Mouse (Mus musculus) layer of hippocampus, adult 2 months (tissue): ENCODE measurements around the gene Tmem14a. TPM values are rescaled to one million over a fixed set of nuclear protein-coding genes. Genes with fewer than 3 reads are reported as not detected.

ENCODE experiments used
- DNase-seq, 2 experiments: peaks; one replicate each; pipeline ENCODE4 v3.0.0; 2022; ENCODE audit warnings: low spot score in 2 of 2
- H3K27ac ChIP-seq: fragments of 200-600 bp; 2 replicates; pipeline ENCODE4 v1.8.1; 2022
- H3K4me3 ChIP-seq: fragments of 200-600 bp; 2 replicates; pipeline ENCODE4 v1.8.1; 2022; ENCODE audit warnings: mild to moderate bottlenecking
- CTCF ChIP-seq: fragments of 200-600 bp; conservative IDR thresholded peaks from 2 replicates; pipeline ENCODE4 v1.8.1; 2022; ENCODE audit warnings: antibody characterized with exemption, mild to moderate bottlenecking, moderate library complexity
- total RNA-seq, 2 experiments: library from RNA; stranded (reverse); gene quantifications; 2 replicates each; pipeline ENCODE4 v1.2.3; 2021

Gene Tmem14a
- total RNA-seq, 2 experiments from 2014 or later: 21.9 to 28.9 TPM

DNA sequence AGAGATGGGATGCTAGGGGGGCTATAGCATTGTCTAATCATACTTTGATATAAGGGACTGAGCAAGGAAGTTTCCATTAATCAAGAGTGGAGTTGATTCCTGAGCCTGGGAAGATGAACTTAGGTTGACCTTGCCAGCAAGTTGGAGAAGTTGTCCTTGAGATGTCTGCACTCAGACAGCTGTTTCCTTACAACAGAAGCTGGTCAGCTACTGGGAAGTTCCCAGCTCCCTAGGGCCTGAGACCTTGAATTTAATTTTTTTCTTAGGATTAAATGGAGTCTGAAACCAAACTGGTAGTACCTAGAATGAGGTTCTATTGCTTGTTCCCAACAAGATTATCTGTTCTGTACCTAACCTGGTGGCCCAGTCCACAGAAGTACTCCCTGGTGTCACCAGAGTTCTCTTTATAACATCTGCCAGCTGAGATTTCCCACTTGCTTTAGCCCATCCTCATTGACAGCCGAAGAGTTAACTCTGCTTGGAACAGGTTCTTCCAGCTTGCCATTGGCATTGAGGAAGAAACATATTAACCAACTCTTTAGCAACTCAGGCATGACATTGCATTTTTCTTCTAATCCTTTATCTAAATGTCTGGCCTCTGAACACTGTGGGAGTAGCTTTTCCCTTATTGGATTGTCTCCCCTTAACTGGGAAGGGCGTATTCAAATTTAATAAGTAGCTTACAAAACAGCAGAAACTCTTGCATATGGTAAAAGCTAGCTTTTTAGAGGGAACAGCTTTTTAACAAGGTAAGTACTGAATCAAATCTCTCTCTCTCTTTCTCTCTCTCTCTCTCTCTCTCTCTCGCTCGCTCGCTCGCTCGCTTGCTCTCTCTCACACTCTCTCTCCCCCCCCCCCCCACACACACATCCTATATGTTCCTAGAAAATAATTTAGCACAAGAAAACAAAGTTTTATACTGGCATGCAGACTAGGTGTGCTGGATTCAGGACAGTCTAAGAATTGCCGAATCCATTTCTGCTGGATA, 21.8 kb downstream of the Tmem14a start, which contains the start of gene Gsta3:
Gene Gsta3, plus strand, starts transcription at position 679 of the 988 bp plus-strand sequence.
- no peak within 1 kb of the TSS for H3K27ac ChIP-seq
- no peak within 1 kb of the TSS for H3K4me3 ChIP-seq
- no peak for DNase-seq
- TF ChIP-seq CTCF: no peak

DNA sequence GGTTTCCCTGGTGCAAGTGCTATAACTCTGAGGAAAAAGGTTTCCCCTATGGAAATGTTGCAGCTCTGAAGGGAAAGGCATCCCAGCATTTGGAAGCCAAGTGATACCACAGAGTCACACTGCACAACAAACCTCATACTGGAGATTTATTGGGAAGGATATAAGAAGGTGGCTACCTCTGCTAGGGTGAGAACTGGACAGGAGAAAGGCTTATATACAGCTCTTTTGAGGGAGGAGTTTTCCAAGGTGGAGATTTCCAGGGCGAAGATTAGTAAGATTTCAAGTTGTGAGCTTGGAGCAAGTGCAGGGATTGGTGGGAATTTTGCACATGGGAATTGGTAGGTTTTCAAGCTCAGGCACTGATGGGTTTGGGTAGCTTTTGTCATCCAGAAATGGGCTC, 22.7 kb downstream of the Tmem14a start:
- no peak for DNase-seq

DNA sequence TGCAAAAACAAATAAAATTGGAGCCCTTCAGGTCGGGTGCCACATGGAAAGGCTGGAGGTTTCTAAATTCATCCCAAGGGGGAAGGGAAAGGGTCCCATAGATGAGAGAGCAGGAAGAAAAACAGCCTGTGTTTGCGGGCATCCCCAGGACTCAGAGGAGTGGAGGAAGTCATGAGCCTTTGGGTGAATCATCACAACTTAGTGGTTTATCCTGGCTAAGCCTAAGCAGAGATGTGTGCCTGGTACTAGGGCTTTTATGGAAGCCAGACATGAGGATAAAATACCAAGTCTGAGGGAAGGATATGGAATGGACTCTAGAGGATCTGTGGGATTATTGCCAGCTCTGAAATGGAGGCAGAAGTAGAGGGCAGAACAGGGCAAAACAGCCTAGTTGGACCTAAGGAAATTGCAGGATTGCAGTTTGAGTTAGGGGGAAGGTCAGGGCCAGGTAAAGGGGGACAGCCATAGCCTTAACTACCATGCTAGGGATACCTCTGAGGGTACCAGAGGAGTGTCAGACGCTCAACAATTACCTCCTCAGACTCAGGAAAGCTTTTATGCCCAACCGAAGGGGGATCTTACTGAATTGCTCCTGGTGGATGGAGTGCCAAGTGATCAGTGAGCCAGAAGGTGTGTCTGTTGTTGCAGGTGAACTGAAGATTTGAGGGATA, 26.1 kb downstream of the Tmem14a start:
- DNase-seq: no peak
- no peak for TF ChIP-seq CTCF
- H3K27ac ChIP-seq: no peak overlapping the region
- no peak overlapping the region for H3K4me3 ChIP-seq

More for the DNA sequence above, 22.7 kb downstream of the Tmem14a start:
- H3K4me3 ChIP-seq: no peak overlapping the region
- TF ChIP-seq CTCF: no peak
- H3K27ac ChIP-seq: no peak overlapping the region

DNA sequence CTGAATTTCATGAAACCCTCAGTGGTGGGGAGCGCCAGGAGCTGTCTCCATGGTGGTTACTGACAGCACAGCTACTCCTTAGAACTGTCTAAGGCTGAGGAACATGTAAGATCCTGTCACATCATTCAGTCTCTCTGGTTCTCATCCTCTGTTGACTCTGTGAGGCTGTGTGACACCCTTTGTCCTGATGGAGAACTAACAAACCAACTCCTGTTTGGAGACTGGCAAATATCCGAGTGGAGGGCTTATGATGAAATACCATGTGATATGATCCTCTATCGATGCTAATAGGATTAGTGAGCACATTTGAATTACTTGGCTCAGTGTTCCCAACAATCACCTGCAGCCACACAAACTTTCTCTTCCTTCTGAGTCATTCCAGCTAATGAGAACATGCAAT, 27.8 kb downstream of the Tmem14a start:
- no peak for DNase-seq
- Histone ChIP-seq H3K4me3 (no peak overlapping the region), H3K27ac (no peak overlapping the region)
- TF ChIP-seq CTCF: no peak

DNA sequence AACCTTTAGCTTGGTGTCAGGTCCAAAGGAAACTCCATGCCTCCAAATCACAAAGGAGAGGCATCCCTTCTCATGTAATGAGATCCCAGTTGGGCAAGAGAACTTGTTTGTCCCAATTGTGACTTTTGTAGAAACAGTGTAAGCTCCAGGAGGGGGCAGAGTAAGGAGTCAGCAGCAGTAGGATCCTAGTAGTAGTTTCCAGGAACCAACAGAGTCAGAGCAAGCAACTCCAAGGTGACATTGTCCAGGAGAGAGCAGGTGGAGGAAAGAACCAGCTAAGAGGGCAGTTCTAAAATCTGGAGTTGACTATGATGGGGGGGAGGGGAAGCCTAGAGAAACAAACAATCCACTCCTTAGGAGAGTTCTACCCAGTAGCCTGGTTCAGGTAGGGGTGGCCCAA, 29.5 kb downstream of the Tmem14a start:
- H3K4me3 ChIP-seq: no peak overlapping the region
- H3K27ac ChIP-seq: no peak overlapping the region
- no peak for TF ChIP-seq CTCF
- DNase-seq: no peak

DNA sequence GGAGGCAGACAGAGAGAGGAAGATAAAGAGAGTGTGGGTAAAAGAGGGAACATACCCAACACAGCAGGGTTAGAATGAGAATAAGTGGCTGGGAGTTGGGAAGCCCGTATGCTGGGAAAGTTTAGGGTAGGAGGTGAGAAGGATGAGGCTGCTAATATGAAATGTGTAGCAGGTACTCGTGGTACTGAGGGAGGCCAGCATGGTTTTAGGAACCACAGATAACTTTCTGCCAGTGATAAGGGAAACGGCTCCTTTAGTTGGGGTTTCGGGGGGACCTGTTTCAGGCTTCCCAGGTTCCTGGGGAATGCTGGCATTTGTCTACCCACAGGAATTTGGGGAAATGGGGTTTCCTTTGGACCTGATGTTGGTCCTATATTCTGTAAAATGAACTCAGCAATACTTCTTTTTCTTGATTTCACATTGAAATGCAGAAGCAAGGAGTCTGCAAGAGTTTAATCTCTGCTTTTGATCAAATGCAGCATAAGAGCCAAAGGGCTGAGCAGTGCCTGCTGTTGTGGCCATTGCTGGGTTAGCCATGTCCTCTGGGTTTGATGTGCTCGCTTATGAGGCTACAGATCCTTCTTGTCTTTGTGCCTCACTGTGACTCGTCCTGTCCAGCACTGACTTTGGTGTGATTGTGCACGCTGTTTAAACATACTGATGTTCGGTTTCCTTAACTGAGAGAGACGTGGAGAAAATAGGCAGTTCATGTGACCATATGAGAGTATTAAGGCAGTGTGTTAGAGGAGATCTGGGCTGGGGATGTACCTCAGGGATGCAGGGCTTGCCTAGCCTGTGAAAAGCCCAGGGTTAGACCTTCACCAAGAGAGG, 30.4 kb downstream of the Tmem14a start:
- DNase-seq: no peak
- no peak for TF ChIP-seq CTCF
- H3K4me3 ChIP-seq: no peak overlapping the region
- no peak overlapping the region for H3K27ac ChIP-seq

DNA sequence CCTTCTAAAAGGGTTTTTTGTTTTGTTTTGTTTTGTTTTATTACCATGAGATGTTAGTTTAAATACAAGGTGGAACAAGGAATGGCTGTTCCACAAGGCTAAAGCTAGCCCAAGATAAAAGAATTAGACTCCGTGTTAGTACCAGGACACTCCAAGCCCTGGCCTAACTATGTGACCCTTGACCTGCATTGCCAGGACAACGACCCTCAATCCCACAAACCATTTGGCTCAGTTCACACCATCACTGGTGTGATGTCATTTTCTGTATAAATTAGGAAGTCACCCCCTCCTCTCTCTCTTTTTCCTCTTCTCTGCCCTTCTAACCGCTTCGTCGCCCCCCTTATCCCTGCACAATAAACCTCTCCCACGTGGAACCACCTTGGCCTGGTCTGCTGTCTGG, 33.3 kb downstream of the Tmem14a start:
- TF ChIP-seq CTCF: no peak
- H3K4me3 ChIP-seq: no peak overlapping the region
- H3K27ac ChIP-seq: no peak overlapping the region
- no peak for DNase-seq

DNA sequence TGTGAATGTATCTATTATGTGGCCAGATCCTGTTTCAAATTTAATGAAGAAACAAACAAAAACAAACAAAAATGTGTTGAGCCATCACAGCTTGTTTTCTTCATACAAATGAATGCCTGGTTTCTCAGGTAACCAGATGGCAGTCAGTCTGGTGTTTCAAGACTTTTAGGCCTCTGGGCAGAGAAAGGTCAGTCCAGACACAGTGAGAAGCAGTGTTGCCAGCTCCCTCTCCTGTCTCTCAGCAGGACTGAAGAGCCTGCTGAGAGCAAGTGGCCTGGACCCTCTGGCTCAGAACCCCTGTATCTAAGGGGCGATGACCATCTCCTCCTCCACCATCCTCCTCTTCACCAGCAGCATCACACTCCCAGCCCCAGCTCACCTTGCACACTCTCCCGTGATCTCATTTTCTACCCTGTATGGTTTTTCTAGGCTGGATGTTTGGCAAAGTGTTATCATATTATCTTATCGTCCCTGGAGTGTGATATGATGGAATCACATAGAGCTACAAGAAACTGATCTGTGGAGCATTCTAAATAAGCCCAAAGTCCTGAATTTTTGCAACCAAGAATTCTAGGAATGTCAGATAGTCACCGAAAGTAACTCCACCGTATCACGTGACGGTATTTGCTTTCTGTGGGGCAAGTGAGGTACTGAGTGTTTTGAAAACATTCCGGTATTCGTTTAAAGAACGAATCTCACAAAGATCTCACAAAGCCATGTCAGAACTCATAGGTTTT, 34.4 kb downstream of the Tmem14a start:
- DNase-seq: no peak
- TF ChIP-seq CTCF: no peak
- no peak overlapping the region for H3K27ac ChIP-seq
- no peak overlapping the region for H3K4me3 ChIP-seq

DNA sequence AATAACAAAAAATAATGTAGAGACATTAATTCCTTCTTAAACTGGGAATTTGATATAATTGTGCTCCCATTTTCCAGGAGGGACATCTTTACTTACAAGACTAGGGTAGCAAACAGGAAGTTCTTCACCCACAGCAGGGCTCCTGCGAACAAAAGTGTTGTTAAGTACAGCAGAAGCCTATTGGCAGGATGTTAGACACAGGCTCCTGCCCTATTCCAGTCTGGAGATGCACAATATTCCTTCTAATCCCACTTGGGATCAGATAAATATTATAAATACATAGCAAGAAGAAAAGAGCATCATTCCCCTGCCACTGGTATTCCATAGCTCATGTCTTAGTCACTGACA, 34.9 kb downstream of the Tmem14a start:
- no peak overlapping the region for H3K4me3 ChIP-seq
- no peak overlapping the region for H3K27ac ChIP-seq
- DNase-seq: no peak
- no peak for TF ChIP-seq CTCF

DNA sequence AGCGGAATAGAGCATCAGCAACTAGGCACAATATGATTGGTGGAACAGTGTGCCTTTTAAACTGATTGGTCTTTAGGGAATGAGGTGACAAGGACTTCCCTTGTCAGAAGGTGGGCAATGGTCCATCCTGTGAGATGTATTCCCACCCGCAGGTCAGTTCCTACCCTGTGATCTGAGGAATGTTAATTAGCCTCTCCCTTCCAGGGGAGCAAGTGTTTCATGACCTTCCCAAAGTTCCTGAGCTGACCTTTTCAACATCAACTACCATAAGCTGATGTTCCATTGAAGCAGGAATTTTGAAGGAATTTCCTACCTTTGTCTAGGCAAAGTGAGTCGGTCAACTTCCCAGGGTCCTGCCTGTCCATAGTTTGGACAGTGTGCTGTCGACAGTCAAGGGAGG, 35.5 kb downstream of the Tmem14a start:
- no peak for DNase-seq
- Histone ChIP-seq H3K27ac (no peak overlapping the region), H3K4me3 (no peak overlapping the region)
- TF ChIP-seq CTCF: no peak

DNA sequence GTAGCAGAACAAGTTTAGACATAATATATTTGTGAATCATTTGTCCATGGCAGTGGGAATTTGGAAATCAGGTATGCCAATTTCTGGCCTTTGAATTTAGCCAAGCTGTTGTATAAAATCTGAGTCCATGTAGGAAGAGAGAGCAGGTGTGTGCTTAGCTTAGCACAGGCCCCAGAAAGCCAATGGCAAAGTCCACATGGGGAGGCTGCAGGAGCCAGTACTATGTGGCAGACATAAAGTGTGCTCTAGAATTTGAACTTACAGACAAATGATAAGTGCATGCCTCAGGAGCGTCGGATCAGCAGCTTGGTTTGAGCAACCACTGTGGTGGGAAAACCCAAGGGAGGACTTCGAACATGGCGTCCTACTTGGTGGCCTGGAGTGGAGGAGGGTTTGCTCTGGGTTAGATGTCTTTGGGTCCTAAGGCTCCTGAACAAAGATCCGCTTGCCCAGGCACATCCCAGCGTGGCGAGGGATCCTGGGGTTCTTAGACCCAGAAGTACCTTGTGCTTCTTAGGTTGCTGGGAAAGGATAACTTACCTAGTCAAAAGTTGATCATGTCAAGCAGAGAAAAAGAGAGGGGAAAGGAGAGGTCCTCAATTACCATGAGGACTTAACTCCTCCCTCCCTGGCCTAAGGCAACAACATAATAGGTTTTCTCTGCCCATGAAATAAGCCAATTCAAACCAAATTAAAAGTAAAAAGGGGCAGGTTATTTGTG, 37.4 kb downstream of the Tmem14a start:
- Histone ChIP-seq H3K4me3 (no peak overlapping the region), H3K27ac (no peak overlapping the region)
- TF ChIP-seq CTCF: no peak
- no peak for DNase-seq

DNA sequence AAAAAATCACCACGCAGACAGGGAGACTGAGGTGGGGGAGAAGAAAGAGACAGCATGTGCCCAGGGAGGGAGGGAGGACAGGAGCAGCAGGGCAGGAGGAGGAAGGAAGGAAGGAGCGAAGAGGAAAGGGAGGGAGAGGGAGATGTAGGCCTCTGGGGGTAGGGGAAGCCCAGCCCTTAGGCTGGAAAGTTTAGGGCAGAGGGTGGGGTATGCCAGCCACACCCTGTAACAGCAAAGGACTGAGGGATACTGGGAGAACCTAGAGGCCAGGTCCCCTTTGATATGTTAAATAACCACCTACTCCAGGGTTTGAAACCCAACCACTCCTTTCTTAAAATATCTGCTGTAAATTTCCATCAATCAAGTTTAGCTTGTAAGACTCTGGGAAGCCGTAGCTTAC, 38.0 kb downstream of the Tmem14a start:
- H3K4me3 ChIP-seq: no peak overlapping the region
- DNase-seq: no peak
- TF ChIP-seq CTCF: no peak
- H3K27ac ChIP-seq: no peak overlapping the region
